In the genomic region with DNA sequence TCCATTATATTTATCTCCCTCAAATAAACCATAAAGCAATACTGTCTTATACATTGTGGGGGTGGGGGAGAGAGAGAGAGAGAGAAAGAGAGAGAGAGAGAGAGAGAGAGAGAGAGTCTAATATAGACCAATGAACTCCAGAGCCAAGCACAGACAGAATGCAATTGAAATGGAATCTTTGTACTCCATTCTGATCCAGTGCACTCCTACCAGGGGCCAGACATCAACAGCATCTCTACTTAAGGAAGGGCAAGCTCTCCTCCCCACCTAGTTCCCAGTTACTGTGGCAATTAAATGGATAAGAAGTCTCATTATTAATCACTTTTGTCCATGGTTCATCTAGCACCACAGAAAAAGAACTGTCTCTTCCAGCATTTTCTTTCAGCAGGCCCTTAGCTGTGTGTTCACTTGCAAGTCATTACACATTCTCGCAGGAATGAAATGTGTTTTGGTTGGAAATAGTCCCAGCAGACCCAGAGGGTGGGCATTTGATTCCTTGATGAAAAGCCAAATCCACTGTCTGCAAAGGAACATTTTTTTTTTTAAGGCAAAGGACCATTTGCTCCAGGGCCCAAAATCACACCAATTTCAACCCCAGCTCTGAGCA, we compare ENCODE assay signal across 10 mouse cellular contexts.
DNase-seq lines count a peak whose midpoint lies in the region; ATAC-seq and TF ChIP-seq lines count a peak whose summit lies in the region.
"Had no signal": no experiment of that assay in that cellular context is flagged by ENCODE, and none has a peak within 500 bp of the region (broad histone marks: within the 10 kb centered on the region; RNA-seq: fewer than 3 reads in every experiment).

No protein-coding gene starts in this region.

- no peak overlapping the region for H3K4me2 ChIP-seq in forebrain, embryonic 14.5 days (ENCODE audit: low read length)
- H3K4me2 ChIP-seq in forebrain, embryonic 11.5 days (ENCODE audit: low read depth, low read length, severe bottlenecking) = no peak overlapping the region
- H3K4me2 ChIP-seq: liver, embryonic 15.5 days had no signal

- no peak overlapping the region for H3K9ac ChIP-seq in forebrain, embryonic 14.5 days (ENCODE audit: low read length)
- no peak overlapping the region for H3K9ac ChIP-seq in forebrain, embryonic 11.5 days (ENCODE audit: low read length)
- H3K9ac ChIP-seq: liver, embryonic 15.5 days had no signal

- H3K27ac ChIP-seq in forebrain, embryonic 14.5 days (ENCODE audit: low read depth, low read length) = no peak overlapping the region
- H3K27ac ChIP-seq in forebrain, embryonic 11.5 days (ENCODE audit: low read depth, low read length) = no peak overlapping the region
- H3K27ac ChIP-seq in thymus, adult 2 months (ENCODE audit: control insufficient read depth, insufficient read depth, low read length) = no peak overlapping the region
- H3K27ac ChIP-seq: liver, embryonic 15.5 days had no signal

- no peak for ATAC-seq in forebrain, embryonic 14.5 days
- no peak for ATAC-seq in forebrain, embryonic 11.5 days (replicated peaks; ENCODE audit: low FRiP score)
- ATAC-seq: CD4-positive, CD25-positive, alpha-beta regulatory T cell, adult 4 months had no signal

- TF ChIP-seq POLR2A in thymus, adult 2 months (IDR thresholded peaks at IDR 0.05; ENCODE audit: control insufficient read depth, extremely low read depth, insufficient read depth, low read length, poor library complexity) = no peak

- H3K36me3 ChIP-seq in forebrain, embryonic 14.5 days (ENCODE audit: control insufficient read depth, insufficient read depth, low read length) = no peaks in the 10 kb centered on the region
- no peaks in the 10 kb centered on the region for H3K36me3 ChIP-seq in forebrain, embryonic 11.5 days (ENCODE audit: control insufficient read depth, insufficient read depth, low read length)
- H3K36me3 ChIP-seq in thymus, adult 2 months (ENCODE audit: control insufficient read depth, insufficient read depth, low read length) = no peaks in the 10 kb centered on the region
- H3K36me3 ChIP-seq: liver, embryonic 15.5 days had no signal

- 35% methylated on average over 1 of the region's 1 CpGs for WGBS in forebrain, embryonic 14.5 days
- 81% methylated on average over 1 of the region's 1 CpGs for WGBS in forebrain, embryonic 11.5 days
- 85% methylated on average over 1 of the region's 1 CpGs for WGBS in thymus, adult 2 months

- TF ChIP-seq CTCF in thymus, adult 2 months (IDR thresholded peaks at IDR 0.05; ENCODE audit: borderline replicate concordance, control insufficient read depth, extremely low read depth, insufficient read depth, low read length, poor library complexity) = no peak

- H3K9me3 ChIP-seq in forebrain, embryonic 14.5 days (replicated peaks; ENCODE audit: control insufficient read depth, low read length) = no peaks in the 10 kb centered on the region
- H3K9me3 ChIP-seq in forebrain, embryonic 11.5 days (ENCODE audit: control insufficient read depth, low read length) = no peaks in the 10 kb centered on the region
- H3K9me3 ChIP-seq: liver, embryonic 15.5 days had no signal

- DNase-seq in forebrain, embryonic 14.5 days (ENCODE audit: low spot score) = peak; percentile 60
- no peak for DNase-seq in forebrain, embryonic 11.5 days (ENCODE audit: low spot score)
- DNase-seq in layer of hippocampus, adult 9-10 months (ENCODE audit: low spot score) = peak; percentile 6
- no peak for DNase-seq in layer of hippocampus, postnatal 25 days (ENCODE audit: extremely low spot score in 1 of 2, low spot score in 1 of 2)
- peak; percentile 92 for DNase-seq in 3T3-L1 (ENCODE audit: low read depth, low spot score)
- peak; percentile 77 for DNase-seq in fibroblast of lung, adult 2 months (ENCODE audit: low read depth)
- no peak for DNase-seq in thymus, adult 2 months
- no peak for DNase-seq in adrenal gland, postnatal 36 days

- H3K4me1 ChIP-seq in forebrain, embryonic 14.5 days (ENCODE audit: control insufficient read depth, insufficient read depth, low read length) = no peaks in the 10 kb centered on the region
- no peaks in the 10 kb centered on the region for H3K4me1 ChIP-seq in forebrain, embryonic 11.5 days (replicated peaks; ENCODE audit: control insufficient read depth, insufficient read depth, low read length)
- no peaks in the 10 kb centered on the region for H3K4me1 ChIP-seq in thymus, adult 2 months (replicated peaks; ENCODE audit: control insufficient read depth, insufficient read depth, low read length)
- H3K4me1 ChIP-seq: liver, embryonic 15.5 days had no signal

- H3K4me3 ChIP-seq in forebrain, embryonic 14.5 days (ENCODE audit: low read depth, low read length) = no peak overlapping the region
- no peak overlapping the region for H3K4me3 ChIP-seq in forebrain, embryonic 11.5 days (ENCODE audit: low read depth, low read length)
- no peak overlapping the region for H3K4me3 ChIP-seq in thymus, adult 2 months (ENCODE audit: control insufficient read depth, insufficient read depth, low read length)
- H3K4me3 ChIP-seq: liver, embryonic 15.5 days had no signal

- H3K27me3 ChIP-seq in forebrain, embryonic 14.5 days (replicated peaks; ENCODE audit: control insufficient read depth, insufficient read depth, low read length) = no peaks in the 10 kb centered on the region
- no peaks in the 10 kb centered on the region for H3K27me3 ChIP-seq in forebrain, embryonic 11.5 days (ENCODE audit: control insufficient read depth, insufficient read depth, low read length)
- H3K27me3 ChIP-seq in thymus, adult 2 months (ENCODE audit: control insufficient read depth, insufficient read depth, low read length) = no peaks in the 10 kb centered on the region
- H3K27me3 ChIP-seq: liver, embryonic 15.5 days had no signal

Comparison
In these comparisons a context has a peak if more than half of its experiments do, and no peak if none do; other contexts are left out.
1. DNase-seq: peak in forebrain, embryonic 14.5 days (single experiment), layer of hippocampus, adult 9-10 months (single experiment), 3T3-L1 (single experiment) and fibroblast of lung, adult 2 months (single experiment); none in forebrain, embryonic 11.5 days (single experiment), layer of hippocampus, postnatal 25 days (0 of 2), thymus, adult 2 months (single experiment) and adrenal gland, postnatal 36 days (0 of 2).